Mouse (Mus musculus) mouse embryonic stem cell (cell line): ENCODE data around the gene Ccz1.

Experiments
- in situ Hi-C, 2 experiments: fragments of 300-500 bp; cut with MboI; formaldehyde crosslinking; loops; 1 replicate in 1 of 2; 3 replicates in 1 of 2; pipeline ENCODE4 v1.14.3; 2019 to 2020; ENCODE audit warnings: low sequenced_read_pairs in 2 of 2, low pct_unique_long_range_greater_than_20kb in 1 of 2, mixed read lengths in 1 of 2; ENCODE audit not compliant: unreplicated experiment in 1 of 2

The Ccz1 gene

GRCm38 (mm10) chr5:144002461-144003192 is 12.1 kb downstream of the Ccz1 start:
- in situ Hi-C loops = no loop called here

GRCm38 (mm10) chr5:143999409-143999808 is 15.3 kb downstream of the Ccz1 start:
- in situ Hi-C loops = no loop called here

DNA sequence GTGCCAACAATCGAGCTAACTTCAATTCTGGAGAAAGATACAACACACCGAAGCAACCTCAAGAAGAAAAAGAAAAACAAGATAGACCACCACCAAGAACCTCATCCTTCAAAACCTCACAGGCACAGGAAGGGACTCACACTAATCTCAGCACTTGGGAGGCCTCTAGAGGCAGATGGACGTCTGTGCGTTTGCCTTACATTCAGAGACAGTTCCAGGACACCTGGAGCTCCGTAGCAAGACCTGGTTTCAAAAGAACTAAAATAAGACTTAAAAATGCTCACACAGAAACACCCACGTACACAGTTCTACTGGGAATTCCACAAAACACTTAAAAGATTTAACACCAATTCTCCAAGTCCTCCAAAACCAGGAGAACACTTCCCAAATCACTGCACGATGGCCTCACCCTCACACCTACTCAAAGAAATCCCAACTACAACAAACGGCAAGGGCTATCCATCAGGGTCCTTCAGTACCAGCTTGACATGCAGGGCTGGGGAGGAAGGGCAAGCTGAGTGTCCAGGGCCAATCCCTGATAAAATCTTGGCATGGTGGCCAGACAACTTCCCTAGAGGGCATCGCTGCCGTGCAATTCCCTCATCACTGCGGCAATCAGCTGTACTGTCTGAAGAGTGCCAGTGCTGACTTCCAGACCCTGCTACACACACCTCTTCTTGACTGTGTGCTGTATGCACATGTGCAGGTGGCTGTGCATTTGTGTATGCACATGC is 19.9 kb downstream of the Ccz1 start:
- in situ Hi-C loops = no loop called here

GRCm38 (mm10) chr5:143993849-143994248 is 20.8 kb downstream of the Ccz1 start:
- in situ Hi-C loops = no loop called here

DNA sequence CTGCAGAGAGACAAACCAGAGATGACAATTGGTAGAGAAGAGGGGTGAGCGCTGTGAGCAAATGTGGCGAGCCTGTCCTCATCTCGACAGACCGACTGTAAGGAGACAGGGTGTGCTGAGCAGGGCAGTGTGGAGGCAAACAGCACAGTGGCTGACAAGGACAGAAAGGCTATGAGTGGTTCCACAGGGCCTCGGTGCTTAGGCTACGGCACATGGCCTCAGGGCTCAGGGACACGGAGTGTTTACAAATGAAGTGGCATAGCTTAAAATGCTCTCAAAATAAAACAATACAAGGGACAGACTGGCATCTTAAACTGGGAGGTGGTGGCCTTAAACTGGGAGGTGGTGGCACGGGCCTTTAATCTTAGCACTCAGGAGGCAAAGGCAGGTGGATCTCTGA is 21.4 kb downstream of the Ccz1 start:
- in situ Hi-C loops = no loop called here

DNA sequence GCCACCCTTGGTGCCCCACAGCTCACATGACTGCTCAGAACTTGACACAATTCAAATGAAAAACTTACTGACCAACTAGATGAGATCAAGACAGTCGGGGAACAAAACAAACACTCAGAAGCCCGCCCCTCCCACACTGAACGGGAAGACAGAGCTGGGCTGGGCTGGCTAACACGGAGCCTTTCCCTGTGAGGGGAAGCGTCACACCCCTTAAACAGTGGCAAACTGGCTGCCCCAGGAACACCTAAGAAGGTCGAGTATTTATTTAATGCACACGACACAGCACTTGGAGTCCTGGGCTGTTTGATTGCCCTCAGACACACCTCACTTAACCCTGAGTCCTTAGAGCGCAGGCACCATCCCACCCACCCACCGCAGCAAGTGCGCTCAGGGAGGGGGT is 22.0 kb downstream of the Ccz1 start:
- in situ Hi-C loops = no loop called here

- in situ Hi-C loops = no loop called here
These were observed 24.6 kb downstream of the Ccz1 start for GRCm38 (mm10) chr5:143990086-143990485.

DNA sequence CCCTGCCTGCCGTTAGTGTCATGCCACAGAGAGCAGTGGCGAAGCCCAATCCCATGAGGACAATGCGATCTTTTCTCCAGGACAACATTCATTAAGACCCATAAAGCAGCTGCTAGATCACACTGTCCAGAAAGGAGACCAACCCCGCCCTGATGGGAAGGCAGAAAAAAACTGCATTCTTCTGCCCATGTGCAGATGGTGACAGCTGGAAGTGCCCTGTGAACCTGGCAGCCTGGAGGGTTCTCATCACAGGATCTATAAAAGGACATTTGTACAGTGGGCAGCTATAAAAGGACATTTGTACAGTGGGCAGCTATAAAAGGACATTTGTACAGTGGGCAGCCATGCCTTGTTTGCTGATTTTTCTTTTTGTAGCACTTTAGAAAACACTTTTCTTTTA is 25.6 kb downstream of the Ccz1 start:
- in situ Hi-C loops = no loop called here

DNA sequence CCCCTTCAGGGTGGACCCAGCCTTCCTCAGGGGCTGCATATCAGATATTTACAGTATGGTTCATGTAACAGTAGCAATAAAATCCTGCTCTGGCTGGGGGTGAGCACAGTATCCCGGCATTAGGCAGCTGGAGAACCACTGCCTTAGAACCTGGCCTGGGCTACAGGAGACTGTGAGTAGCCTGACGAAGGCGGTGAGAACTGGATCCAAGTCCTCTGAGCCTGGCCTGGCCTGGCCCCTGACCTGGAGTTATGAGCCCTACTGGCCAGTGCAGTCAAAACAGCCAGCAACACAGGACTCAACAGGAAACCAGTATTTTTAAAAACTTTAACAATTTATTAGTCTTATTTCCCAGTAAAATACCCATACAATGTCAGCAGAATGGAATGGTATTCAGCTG is 27.1 kb downstream of the Ccz1 start:
- in situ Hi-C loops = no loop called here

DNA sequence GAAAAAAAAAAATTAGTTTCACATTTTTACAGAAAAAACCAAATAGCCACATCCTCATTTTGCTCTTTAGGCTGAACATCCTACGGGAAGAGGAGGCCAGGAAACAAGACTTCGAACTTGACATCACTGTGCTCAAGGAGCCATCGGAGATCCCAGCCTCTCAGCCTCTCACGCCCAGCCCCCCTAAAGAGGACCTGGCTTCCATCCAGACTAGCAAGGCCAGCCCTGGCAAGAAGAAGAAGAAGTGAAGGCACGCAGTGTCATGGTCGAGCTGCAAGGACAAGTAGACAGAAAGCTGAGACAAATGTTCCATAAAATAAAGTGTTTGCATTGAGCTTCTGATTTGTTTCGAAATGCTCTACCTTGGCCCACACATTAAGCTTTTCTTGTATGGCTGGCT is 29.3 kb downstream of the Ccz1 start:
- in situ Hi-C loops = no loop called here

DNA sequence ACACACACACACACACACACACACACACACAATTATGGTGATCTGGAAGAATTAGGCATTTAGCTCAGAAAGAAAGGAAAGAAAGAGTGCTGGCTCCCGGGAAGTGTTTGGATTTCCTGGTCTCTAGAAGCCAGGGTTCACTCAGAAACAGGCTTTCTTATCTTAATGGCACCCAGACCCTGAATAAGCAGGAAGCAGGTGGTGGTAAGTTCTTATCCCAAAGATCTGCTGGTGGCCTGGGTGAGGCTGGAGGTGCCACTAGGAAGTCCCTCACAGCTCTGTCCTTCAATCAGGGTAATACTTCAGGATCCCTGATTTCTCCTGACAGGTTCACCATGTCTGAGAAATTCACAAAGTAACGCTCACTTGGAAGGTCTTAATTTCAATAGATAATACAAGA is 32.3 kb downstream of the Ccz1 start:
- in situ Hi-C loops = no loop called here

DNA sequence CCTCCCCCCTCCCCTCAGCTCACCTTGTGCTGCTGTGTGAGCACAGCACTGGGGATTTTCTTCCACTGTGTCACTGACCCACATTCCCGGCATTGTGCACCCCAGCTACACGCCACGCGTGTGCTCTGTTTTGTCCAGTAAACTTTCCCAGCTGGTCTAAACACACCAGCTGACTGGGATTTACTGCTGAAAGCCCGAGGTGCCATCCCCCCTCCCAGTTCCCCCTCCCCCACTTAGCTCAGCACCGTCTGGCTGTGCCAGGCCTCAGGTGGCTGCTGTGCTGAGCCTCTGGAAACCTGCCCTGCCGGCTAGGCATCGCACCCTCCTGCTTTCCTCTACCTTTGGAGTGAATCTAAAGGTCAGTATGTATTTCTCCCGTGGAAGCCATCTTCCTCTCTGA is 33.8 kb downstream of the Ccz1 start:
- in situ Hi-C loops = no loop called here

GRCm38 (mm10) chr5:143976726-143977431 is 37.8 kb downstream of the Ccz1 start:
- in situ Hi-C loops = no loop called here

DNA sequence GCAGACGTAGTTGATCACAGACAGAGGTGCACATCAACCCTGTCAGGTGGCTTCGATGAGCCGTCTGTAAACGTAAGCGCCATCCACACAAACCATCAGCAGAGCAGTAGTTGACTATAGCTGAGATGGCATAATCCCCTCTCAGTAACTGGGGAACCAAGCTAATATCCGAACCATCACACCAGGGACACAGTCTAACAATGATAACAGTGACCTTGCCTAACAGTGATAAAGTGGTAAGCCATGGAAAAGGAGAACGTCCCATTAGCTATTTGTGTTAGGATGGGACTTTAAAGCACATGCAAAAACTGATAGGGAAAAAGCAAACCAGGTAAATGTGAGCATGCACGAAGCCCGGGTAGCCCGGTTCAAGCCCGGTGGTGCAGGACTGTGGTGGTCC is 38.4 kb downstream of the Ccz1 start:
- in situ Hi-C loops = no loop called here

GRCm38 (mm10) chr5:143975631-143975933 is 39.1 kb downstream of the Ccz1 start:
- in situ Hi-C loops = no loop called here

DNA sequence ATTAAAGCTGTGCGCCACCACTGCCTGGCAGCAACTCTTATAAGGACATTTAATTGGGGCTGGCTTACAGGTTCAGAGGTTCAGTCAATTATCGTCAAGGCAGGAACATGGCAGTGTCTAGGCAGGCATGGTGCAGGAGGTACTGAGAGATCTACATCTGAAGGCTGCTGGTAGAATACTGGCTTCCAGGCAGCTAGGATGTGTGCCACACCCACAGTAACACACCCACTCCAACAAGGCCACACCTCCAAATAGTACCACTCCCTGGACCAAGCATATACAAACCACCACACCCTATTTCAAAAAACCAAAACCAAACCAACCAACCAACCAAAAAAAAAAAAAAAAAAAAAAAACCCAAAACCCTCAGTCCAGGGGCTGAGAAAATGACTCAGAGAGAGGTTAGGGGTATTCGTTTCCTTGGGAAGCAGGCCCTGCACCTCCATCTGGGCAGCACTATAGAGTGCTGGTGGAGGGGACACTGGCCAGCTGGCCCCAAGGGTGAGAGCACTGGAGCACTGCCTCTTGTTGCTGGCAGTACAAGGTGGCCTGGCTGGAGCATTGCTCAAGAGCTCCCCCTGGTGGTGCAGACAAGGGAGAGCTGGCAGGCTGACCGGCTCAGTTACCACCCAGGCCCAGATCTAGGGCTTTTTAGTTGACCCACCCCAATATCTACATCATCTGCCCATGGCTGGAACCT is 39.6 kb downstream of the Ccz1 start:
- in situ Hi-C loops = no loop called here

GRCm38 (mm10) chr5:143972628-143973027 is 42.0 kb downstream of the Ccz1 start:
- in situ Hi-C loops = no loop called here

DNA sequence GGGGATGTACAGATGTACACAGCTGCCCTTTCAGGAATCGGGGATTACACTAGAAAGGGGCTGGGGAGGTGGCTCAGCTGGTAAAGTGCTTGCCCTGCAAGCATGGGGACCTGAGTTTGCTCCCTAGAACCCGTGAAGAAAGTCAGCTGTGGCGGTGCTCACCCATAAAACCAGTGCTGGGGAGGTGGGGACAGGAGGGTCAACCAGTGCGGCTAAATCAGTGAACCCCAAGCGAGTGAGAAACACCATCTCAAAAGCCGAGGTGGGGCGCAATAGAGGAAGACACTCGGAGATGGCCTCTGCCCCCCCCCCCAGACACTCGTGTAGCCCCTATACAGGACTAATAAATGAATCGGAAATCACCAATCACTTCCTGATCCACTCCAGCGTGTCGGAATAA is 48.0 kb downstream of the Ccz1 start:
- in situ Hi-C loops = no loop called here

DNA sequence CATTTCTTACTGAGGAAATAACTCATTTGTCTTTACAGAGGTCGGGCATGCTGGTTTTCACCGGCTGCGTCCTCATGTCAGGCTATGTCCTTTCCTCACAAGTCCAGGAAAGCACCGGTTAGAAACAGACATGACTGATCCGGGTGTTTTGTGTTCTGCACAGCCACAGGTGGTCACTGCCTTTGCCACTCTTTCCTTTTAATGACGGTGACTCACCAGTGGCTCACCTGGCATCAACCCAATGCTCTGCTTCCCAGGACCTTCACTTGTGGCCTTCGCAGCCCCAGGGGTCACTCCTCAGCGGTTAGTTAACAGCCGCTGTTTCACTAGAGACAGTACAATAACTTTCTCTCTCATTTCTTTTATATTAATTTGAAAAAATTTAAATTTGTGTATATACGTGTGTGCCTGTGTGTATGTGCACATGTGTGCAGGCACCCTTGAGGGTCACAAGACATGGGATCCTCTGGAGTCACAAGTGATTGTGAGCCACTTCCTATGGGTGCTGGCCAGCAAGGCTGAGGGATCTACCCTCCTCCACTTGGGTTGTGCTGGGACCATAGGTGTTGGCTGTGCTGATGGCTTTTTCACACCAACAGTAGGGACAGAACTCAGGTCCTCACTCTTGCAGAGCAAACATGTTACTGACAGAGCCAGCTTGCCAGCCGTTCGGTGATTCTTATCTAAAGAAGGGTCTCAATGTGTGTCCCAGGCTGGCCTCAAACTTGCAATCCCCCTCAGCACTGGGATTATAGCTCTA is 48.9 kb downstream of the Ccz1 start:
- in situ Hi-C loops = no loop called here
